Mouse (Mus musculus): Measurements from ENCODE around the gene Tiprl.

Gene Tiprl

DNA sequence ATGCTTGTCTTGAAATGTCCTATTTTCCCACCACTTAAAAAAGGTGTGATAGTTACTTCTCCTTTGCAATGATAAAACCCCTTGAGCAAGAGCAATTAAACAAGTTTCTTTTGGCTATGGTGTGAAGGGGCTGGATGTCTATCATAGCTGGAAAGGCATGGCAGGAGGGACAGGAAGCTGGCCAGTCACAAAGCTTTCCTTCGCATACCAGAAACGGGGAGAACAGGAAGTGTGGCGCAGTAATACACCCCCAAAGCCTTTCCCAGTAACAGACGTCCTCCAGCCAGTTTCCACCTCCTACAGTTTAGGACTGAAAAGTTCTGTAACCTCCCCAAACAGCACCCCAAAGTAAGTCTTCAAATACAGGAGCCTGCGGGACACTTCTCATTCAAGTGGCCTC, 66.6 kb downstream of the Tiprl start:
- no peak for DNase-seq

DNA sequence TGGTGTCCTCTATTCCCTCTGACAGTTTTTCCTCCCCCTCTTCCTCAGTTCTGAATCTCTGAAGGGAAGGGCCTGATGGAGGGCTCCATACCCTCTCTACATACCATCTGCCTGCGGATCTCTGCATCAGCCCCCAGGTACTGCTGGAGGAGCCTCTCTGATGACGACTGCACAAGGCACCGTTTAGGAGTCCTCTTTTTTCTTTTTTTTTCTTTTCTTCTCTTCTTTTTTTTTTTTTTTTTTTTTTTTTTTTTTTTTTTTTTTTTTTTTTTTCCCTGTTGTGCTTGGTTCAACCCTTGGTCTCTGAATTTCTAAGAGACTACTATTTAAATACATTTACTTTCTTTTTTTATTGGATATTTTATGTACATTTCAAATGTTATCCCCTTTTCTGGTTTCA, 67.3 kb downstream of the Tiprl start:
- DNase-seq: no peak

DNA sequence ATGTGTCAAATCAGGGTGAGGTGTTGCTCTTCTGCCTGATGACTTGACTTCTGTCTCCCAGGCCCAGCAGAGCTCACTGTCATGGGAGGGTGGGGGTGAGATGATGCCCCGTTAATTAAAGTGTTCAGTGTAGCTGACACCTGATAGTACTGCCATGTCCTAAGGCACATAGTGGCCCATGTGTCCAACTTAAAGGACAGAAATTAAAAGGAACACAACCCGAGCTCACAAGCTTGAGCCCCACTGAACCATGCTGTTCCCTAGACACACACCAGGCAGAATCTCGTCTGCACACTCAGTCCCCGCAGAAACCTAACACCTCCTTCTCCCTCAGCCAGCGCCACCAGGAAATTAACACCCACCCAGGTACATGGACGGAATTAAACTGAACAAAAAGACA, 71.9 kb downstream of the Tiprl start:
- no peak for DNase-seq
